Mouse (Mus musculus) Muller cell, postnatal 12 days (primary cell): ENCODE measurements around the gene Sec61a2.

ENCODE experiments used
- DNase-seq: peaks from one replicate; pipeline ENCODE4 v3.0.0-alpha.2; 2015; ENCODE audit errors: inconsistent ontology term

The Sec61a2 gene

DNA sequence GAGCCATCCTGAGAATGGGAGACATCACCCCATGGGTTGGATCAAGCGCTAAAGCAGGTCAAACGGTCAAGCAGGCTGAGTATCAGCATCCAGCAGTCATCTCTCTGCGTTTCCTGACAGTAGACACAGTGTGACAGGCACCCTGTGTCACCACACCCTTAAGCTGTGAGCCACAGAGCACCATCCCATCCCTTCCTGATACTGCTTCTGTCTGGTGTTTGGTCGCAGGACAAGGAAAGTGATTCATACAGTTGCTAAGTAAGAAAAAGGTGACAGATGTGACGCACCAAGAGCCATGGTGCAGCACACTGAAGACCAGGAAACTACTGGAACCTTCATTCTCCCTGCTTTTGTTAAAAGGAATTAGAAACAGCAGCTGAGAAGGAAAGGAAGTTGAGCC lies 6.4 kb downstream of the Sec61a2 start:
- no peak for DNase-seq

DNA sequence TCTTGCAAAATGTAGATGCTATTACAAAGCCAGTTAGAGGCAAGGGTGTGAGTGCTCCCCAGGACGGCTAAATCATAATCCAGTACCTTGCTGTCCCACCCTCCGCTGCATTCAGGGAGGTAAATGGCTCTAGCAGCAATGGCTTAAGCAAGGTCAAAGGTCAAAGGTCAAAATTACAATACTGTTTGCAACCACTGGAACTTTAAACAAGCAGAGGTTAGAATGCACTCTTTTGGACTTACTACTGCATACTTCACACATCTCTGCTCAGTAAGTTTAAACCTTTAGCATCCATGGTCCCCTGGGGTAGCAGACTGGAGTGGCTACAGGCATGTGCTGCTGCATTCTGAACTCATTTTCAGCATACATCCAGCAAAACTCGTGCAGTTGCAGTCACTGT lies 17.8 kb downstream of the Sec61a2 start:
- DNase-seq, result no peak

DNA sequence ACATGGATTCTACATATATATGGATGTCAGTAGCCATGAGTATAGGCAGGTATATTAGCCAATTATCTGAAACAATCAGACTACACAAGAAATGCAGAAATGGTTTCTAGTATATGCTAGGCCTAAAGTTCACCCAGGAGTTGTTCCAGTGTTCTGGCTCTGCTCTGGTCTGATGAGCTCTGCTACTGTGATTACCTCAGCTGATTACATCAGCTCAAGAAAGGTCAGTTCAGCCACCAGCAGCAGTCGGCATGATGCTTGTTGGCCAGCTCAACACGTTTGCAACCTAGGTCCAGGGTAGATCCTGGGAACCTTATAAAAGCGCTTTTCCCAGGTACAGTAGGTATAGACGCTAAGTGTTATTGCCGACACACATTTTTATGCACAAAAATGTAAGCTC lies 25.5 kb downstream of the Sec61a2 start:
- no peak for DNase-seq

DNA sequence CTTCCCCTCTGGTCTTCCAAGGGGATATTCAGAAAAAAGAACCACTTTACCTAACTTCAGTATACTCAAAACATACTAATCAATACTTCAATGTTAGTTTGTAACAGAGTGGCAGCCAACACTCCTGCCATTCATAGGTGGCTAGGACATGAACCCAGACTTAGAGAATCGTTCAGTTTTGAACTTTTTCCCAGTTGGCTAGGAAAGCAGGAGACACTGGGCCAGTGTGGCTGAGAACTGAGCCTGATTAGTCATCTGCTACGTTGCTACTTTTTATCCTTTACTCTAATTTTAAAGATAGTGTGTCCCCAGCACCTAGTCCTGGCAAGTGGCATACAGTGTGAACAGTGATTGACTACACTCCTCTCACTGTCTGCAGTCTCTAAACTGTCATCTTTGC lies 27.6 kb downstream of the Sec61a2 start:
- DNase-seq, result no peak

DNA sequence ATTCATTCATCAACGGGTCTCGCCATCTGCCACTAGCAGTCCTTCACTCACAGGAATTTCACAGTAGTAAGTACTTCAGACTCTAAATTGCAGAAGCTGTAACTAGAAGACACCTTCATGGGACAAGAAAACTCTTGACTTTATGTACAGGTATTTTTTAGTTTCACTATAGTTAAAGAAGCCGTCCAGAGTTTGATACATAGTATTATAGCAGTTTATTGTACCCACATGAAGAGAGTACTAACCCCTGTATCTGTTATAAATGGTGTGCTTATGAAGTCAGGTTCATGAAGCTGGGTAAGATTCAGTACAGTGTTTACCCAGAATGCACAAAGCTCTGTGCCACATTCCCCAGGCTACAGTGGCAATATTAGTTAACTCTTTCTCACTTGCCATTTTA lies 32.4 kb downstream of the Sec61a2 start, which contains the start of gene Gm13199:
Gene Gm13199 (minus strand): TSS at position 101 of the 400 bp plus-strand sequence.
- DNase-seq, result no peak

DNA sequence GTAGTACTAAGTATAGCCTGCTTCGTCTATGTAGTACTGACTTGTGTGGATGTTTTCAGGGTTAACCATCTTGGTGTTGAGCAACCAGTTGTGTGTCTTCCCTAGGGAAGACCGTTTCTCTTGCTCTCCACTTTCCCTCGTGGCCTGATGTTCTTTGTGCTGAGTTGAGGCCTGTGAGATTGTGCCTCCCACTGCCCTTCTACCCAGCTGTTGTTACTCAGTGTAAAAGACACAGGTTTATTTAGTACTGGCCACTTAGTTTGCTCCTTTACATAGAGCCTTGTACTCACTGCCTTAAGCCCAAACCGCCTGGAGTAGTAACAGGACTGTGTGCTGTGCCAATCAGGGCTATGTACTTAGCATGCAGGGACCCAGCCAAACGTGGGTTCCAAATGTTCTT lies 43.4 kb downstream of the Sec61a2 start:
- no peak for DNase-seq

DNA sequence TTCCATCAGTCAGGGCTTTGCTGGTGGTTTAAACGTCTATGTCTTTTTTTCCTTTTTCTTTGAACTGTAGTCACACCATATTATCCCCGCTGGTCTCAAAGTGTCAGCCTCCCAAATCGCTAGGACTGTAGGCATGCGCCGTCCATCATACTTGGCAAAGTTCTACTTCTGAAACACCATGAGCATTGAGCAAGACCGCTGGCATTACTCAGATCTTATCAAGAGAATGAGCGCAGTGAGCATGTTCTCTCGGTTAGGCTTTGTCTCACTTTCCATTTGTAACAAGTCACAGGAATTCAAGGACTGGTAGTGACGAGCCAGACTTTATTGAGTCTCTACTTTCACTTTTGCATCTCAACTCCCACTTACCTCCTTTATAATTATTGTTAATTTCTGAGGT lies 44.1 kb downstream of the Sec61a2 start:
- no peak for DNase-seq

DNA sequence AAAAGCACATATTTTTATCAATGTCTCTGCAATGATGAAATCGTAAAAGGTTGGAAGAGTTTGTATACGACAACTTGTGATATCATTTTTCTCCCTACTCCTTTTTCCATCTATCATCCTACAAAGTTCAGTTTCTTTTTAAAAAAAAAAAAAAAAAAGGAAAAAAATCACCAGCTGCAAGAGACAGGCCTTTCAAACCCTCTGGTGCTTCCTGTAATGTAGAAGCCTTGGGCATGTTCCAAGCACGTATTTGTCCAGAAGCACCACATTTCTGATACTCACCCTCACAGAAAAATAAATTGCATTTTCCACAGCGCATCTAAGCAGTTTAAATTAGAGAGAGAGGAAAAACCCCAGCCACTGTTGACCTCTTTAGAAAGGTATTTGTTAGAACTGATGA lies 49.4 kb downstream of the Sec61a2 start:
- peak; percentile 51 for DNase-seq

DNA sequence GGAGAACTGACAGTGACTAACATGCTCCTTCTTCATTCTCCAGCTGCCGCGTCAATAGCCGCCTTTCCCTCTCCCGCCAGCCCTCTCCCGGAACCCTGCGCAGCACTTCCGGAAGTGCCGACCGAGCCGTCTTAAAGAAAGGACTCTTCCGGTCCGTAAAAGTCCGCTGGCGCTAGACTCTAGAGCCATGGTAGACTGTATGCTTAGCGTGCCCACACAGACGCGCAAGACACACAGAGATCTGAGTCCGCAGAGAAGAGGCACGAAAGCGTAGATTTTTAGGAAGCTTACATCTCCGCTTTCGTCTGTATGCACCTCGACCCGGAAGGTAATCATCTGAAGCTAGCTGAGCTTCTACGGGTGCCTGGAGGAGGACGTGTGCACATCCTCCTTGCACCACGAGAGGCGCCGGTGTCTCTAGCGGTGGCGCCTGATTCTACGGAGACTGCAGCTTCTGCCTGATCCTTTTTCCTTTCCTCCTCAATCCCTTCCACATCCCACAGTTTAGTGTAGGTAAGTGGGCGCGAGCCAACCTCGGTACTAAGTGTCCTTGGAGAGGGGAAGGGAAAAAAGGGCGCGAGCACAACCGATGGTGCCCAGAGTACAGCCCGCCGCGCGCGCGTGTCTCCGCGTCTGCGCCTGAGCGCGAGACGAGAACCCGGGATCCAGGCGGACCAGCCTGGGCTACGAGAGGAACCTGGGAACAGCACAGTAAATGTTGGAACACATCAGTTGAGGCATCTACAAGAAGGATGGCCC lies 50.2 kb downstream of the Sec61a2 start, which contains the start of the genes Nudt5 and Cdc123:
Gene Nudt5 (plus strand): TSS at position 147 of the 759 bp plus-strand sequence.
Gene Cdc123 (minus strand): TSS at position 292 of the 759 bp plus-strand sequence.
- peak; percentile 90 for DNase-seq

DNA sequence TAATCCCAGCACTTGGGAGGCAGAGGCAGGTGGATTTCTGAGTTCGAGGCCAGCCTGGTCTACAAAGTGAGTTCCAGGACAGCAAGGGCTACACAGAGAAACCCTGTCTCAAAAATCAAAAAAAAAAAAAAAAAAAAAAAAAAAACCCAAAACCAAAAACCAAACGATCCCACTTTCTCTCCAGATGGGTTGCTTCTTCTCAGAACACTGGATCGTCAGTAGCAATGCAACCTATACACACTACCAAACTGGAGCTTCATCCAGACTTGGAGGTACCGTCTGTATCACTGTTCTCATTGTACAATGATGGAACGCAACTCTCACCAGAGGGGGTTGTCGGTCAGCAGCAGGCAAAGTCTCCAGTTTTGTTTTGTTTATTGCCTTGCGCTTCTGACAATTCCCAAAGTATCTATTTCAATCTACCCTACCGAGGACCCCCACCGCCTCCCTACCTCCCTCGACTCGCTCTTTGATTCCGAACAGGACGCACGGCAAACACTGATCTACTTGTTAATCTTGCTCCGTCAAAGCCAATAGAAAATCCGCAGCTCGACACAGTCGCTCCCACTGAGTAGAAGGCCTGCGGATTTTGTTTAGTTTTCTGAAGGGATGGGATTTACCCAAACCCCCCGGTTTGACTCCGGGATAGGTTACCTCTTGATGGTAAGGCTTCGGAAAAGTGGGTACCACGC lies 50.9 kb downstream of the Sec61a2 start:
- DNase-seq, result no peak

DNA sequence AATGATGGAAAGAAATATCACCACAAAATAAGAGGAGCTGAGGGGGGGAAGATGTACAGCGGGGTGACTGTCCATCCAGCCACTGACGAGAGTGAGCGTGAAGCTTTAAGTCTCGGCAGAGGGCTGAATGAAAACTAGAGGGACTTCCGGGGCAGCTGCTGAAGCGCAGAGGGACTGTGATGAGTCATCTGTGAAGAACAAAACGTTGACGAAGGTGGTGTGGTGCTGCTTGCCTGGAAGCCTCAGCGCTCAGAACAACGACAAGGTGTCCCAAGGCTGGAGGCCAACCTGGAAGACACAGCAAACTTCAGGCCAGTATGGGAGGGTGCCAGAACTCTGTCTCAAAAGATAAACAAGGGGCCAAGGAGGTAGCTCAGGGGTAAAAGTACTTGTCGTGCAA lies 54.4 kb downstream of the Sec61a2 start:
- DNase-seq, result no peak

DNA sequence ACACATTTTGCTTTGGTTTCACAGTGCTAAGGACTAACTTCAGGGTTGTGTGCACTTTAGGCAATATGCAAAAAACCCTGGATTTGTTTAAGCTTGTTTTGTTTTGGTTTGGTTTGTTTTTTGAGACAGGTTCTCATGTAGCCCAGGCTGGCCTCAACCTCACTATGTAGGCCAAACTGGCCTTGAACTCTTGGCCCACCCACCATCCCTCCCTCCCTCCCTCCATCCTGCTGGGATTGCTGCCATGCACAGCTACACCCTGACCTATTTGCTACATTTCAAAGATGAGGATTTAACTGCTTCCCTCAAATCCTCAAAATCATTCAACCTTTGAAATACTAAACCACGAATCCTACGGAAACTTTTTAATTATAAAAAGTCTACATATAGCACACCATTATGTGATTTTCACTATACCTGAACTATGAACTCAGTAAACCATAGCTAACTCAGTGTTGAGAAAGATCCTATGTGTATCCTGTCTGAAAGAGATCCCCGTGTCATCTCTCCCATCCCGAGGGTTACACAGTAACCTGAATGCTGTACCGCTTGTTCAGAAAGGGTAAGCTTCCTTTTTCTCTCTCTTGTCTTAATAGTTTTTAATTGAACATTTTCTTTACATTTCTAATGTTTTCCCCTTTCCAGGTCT lies 69.8 kb downstream of the Sec61a2 start:
- DNase-seq, result no peak

DNA sequence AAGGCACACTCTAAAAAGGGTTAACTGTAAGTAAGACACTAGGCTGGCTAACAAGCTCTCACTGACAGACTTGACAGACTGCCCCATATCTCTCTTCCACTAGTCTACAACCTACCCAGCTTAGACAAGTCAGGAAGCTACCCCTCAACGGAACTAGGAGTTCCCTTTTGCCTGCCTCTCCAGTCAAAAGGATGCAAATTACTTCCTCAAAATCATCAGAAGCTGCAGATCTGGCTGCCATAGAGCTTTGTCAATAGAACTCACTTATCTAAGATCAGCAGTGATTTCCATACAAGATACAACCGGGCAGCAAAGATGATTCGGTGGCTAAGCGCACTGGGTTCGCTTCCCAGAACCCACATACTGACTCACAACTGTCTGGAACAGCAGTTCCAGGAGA lies 70.5 kb downstream of the Sec61a2 start:
- no peak for DNase-seq

DNA sequence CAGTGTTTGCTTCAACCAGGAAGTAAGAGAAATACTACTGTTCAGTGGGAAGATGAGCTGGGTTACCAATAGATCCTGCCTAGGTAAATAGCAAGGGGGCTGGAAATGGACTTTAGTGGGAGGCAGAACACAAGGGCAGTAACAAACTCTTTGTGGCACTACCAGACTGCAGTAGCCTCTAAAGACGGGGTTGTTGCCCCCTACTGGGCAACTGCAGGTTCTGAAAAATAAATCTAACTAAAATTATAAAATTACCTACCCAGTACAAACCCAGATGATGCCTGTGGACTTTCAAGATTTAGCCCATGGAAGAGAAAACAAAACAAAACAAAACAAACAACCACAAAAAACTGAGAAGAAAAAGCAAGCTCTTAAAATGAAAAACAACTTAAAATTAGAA lies 71.0 kb downstream of the Sec61a2 start:
- DNase-seq, result no peak

DNA sequence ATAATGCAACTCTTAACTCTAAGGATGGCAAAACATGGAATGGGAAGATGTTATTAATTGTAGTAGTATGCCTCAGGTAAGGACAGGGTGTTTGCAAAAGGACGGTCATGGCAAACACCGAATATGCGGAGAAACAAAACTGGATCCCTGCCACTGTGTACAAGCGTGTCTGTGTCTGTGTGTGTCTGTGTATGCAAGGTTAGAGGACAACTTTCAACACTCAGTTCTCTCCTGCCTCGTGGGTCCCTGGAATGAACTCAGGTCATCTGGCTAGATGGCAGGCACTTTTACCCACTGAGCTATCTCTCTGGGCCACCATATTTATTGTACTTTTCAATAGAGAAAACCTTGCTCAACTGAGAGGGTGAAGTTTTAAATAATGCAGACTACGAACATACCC lies 72.8 kb downstream of the Sec61a2 start:
- no peak for DNase-seq

DNA sequence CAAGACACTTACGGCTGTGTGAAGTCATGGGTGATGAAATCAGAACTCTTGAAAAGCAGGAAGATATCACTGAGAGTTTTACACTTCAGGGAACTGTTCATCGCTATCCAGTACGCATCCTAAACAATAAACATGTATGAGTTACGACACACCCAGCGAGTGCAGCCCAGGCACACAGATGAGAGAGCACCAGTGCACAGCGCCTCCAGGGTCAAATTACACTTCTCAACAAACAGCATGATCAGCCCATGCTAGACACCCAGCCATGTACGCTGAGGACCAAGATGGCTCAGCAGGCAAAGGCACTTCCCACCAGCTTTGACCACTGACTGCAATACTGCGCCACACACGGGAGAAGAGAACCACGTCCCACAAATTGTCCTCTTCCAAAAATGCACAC lies 74.0 kb downstream of the Sec61a2 start:
- DNase-seq, result no peak
